Mouse (Mus musculus): Measurements from ENCODE around the gene Dclk1.

The Dclk1 gene

DNA sequence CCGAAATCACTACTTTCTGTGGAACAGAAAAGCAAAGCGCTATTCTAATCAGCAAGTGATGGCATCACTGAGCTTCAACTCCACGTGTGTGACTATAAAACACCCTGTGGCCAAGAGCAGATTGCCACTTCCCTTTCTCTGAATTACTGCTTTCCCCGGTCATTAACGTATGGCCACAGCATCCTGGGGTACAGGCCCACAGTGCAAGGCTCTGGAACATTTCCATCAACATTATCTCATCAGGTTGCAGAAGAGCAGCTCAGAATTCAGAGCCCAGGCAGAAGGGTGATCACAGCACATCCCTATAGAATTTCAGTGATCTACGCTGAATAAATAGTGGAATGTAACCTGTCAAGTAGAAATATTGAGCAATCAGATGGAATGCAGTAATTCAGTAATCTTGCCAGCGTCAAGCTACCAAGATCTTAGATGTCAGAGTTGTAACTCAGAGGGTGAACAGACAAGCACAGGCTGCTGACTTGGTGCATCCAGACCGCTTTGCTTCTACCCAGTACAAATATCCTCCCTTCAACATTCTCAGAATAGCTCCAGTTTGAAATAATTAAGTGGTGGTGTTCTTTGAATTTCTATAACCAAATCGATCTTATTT is 293.5 kb downstream of the Dclk1 start:
- in situ Hi-C loops (cut with MboI; ENCODE audit: low sequenced_read_pairs) = no loop called here

DNA sequence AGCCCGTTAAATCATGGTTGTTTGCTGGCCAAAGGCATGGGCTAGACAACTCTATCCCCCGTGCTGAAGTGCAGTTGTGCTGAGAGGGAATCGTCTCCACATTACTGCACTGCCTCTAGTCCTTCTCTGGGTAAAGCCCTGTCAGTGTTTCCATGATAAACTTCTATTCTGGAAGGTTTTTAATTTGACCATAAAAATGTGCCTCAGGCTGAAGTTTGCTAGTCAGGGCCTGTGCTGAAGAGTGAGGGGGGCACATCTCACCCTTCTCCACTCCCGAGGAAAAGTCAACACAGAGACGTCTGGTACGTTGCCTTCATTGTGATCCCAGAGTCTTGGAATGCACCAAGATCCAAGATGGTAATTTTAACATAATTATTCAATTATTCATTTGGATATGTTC is 294.7 kb downstream of the Dclk1 start:
- in situ Hi-C loops (cut with MboI; ENCODE audit: low sequenced_read_pairs) = no loop called here

DNA sequence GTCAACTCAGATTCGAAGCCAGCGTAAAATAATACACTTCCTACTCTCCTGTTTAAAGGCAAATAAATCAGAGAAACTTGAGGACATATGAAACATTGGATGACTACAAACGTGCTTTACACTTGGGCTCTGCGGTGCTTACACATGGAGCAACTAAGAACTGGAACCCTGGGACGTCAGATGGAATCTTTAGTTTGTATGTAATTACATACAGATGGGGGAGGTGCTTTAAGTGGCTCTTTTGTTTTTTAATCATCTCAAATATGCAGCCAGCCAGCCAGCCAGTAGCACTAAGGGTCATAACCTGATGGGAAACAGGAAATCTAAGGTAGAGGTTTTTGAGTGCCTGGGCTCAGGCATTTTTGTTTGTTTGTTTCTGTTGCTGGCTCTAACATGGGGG is 295.6 kb downstream of the Dclk1 start:
- in situ Hi-C loops (cut with MboI; ENCODE audit: low sequenced_read_pairs) = no loop called here

DNA sequence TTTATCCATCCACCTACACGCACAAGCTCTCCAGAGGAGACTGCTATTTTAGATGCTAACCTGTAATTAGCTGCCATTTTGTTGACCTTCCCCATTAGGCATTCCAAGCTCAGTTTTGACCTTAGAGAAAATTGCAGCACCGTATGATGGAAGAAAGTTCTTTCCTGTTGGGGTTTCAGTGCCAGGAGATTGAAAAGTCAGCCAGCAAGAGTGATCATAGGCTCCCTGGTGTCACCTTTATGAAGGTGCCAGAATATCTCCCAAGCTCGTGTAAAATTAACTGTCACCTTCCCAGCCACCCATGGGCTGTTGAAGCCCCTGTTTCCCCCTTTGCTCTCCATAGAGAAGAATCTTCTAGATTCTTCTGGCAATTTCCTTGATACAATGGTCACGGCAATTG is 297.2 kb downstream of the Dclk1 start:
- in situ Hi-C loops (cut with MboI; ENCODE audit: low sequenced_read_pairs) = no loop called here

DNA sequence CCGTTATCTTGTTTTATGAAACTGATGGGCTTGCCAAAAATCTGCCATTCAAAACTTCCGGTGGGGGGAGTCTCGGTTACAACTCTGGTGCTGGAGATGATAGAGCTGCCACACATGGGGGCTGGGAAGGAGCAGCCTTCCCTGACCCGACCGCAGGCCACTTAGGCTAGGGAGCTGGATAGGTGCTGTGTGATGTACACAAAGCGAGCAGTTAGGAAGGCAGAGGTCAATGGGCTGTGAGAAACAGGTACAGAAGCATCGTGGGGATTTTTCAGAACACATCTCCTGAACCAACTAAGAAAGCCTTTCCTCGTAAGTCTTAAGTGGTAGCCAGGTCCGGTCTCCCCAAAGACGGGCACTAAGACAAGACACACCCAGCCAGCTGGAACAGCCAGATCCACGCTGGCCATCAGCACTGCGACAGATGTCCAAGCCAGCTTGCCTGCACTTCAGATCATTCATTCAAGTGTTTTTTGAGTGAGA is 297.7 kb downstream of the Dclk1 start:
- in situ Hi-C loops (cut with MboI; ENCODE audit: low sequenced_read_pairs) = no loop called here

DNA sequence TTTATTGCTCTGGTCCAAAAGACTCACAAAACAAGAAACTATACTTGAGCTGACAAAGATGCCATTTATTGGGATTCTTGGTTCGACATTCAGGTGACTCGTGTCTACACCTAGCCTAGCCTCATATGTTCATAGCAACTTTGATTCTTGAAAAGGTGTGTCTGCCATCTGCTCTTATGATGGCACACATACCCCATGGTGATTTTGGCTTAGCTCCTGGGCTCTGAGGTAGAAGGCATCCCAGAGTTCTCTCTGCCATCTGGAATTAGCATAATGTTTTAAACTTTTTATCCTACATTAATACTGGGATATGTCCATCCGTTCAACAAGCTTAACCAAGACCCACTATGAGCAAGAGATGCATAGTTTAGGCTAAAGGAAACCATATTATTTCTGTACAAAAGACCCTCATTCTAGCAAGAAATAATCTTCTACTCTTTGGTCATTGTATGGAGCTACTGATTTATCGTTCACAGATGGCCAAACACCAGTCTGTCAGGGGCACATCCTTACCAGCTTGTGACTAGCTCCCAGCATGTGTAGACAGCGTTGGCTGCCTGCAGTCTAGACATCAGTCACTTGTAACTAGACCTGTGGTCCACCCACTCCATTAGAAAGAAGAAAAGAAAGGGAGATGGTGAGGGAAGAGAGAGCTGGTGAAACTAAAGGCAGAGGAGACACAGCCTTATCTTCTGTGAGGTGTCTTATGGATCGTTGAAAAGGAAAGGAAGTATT is 298.4 kb downstream of the Dclk1 start:
- in situ Hi-C loops (cut with MboI; ENCODE audit: low sequenced_read_pairs) = no loop called here

DNA sequence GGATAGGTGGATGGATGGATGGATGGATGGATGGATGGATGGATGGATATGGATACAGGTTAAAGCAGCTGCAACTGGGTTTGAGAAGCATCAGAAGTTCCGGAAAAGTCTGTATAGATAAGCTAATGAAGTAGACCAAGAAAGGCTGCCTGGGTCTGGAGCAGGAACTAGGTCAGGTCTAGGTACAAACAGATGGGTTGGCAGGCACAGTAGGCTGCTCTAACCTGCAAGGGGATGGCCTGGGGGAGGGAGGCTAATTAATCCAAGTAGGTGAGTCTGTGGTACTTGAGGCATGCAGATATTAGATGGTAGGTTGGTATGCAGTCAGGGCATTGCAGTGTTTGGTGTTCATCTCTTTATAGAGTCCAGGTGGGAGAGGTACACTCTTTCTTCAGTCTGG is 299.6 kb downstream of the Dclk1 start:
- in situ Hi-C loops (cut with MboI; ENCODE audit: low sequenced_read_pairs) = no loop called here

DNA sequence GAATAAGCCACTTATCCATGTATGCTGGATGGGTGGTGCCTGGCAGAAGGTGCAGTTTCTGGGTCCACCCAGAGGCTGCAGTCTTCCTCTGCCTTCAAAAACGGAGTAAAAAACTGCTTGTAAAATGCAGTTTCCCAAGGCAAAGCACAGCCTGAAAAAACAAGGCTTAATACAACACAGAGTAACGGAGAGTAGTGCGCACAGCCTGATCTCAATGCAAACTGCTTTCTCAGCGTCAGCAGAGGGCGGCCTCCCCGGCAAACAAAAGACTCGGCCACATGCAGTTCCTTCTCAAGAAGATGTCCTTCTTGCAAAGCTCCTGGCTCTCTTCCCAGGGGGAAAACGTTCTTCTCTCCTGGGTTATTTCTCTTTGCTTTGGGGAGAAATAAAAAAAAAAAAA is 300.1 kb downstream of the Dclk1 start:
- in situ Hi-C loops (cut with MboI; ENCODE audit: low sequenced_read_pairs) = no loop called here

DNA sequence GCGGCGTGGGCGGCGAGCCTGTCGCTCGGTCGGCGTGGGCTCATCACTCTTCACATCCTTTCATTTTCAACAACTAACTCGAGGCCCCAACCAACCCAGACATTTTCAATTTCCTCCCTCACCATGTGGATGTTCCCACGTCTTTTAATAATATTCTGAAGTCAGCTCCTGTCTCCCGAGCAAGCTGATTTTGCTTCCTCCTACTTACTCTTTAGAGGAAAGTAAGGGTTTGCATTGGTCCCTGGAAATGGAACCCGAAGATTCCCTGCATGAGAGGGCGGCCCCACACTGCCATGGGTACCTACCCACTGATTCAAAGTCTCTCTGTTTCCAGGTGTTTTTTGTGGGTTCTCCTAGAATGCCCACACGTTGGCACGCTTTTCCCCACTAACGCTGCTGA is 300.8 kb downstream of the Dclk1 start:
- in situ Hi-C loops (cut with MboI; ENCODE audit: low sequenced_read_pairs) = no loop called here

DNA sequence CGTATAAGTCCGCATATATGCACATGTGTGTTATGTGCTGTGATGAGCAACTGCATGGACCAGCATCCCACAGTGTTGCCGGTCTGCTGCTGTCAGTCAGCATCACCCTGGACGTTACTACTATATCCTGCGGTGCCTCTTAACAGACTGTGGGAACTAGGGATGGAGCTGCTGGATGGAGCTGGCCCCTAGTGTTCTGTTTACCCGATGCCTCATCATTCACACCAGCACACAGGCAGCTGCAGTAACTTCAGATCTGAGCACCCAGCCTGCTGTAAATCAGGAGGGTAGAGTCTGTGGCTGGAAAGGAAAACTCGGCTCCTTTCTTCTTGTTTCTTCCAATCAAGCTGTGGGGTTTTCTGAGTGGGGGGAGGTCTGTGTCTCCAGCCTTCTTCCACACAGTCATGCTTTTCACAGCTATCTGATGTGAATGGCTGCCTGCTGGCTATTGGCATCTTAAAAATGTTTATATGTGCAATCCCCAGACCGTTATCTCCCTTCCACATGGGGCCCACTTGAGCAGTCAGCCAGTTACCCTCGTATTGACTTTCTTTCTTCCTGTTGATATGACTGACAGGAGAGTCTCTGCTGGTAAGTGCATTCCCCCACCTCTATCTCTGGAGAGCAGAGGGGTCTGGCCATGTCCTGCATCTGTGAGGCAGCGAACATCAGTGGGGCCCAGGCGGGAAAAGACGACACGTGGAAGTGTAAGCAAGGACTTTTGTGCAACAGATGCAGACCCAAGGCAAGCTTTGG is 301.9 kb downstream of the Dclk1 start:
- in situ Hi-C loops (cut with MboI; ENCODE audit: low sequenced_read_pairs) = no loop called here

DNA sequence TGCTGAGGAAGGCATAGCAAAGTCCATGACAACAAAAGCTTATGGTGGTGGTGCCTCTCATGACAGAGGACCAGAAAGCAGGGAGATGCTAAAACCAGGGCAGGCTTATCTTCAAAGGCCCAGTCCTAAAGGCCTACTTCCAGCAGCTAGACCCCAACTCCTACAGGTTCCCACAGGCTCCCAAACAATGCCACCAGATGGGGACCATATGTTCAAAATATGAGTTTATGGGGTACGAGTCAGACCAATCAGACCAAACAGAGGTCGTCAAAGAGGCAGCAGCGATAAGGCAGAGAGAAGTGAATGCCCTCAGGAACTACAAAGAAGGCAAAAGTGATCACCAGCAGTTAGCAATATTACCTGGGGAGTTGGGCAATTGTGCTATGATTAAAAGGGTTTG is 303.1 kb downstream of the Dclk1 start:
- in situ Hi-C loops (cut with MboI; ENCODE audit: low sequenced_read_pairs) = no loop called here

DNA sequence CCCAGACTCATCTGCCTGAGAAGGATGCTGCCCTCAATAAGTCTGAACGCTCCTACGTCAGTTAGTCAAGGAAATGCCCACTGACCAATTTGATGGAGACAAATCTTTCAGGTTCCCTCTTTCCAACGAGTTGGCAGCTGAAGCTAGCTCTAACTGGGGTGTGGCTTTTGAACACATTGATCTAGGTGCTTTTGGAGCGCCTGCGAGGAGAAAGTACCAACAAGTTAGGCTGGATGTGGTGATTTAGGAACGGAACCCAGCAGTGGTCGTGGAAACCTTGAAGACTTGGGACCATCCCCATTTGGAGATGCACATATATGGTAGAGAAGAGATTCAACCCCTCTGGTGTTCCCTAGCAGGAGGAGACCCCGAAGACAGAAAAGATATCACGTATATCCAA is 303.8 kb downstream of the Dclk1 start:
- in situ Hi-C loops (cut with MboI; ENCODE audit: low sequenced_read_pairs) = no loop called here

DNA sequence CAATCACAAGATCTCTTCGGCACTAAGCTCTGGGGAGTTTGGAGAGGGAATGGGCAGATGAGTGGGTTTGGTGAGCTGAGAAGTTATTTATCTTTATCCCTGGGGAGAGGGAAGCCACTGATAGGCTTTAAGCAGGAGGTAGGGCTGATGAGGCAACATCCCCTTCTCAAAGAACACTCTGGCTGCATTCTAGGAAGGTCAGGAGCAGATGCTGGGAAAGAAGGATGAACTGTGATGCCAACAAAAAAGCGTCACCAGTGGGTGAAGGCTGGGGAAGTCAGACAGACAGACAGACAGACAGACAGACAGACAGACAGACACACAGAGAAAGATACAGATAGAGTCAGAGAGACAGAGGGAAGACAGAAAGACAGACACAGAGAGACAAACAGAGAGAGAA is 304.9 kb downstream of the Dclk1 start:
- in situ Hi-C loops (cut with MboI; ENCODE audit: low sequenced_read_pairs) = no loop called here

DNA sequence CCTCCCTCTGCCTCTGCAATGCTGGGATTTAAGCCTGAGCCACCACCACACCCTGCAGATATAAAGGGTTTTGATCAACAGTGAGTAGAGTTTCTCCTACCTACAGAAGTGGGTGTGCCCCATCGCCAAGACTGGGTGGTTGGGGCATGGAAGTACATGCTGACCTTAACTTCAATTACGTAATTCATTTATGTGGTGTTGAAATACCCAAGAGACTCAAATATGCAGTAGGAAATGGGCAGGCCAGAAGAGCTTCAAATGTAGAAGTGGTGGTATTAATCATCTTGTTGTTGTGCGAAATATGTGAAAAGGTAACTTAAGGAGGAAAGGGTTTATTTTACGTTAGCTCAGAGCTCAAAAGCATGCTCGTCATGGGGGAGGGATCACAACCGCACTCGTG is 307.2 kb downstream of the Dclk1 start:
- in situ Hi-C loops (cut with MboI; ENCODE audit: low sequenced_read_pairs) = no loop called here

DNA sequence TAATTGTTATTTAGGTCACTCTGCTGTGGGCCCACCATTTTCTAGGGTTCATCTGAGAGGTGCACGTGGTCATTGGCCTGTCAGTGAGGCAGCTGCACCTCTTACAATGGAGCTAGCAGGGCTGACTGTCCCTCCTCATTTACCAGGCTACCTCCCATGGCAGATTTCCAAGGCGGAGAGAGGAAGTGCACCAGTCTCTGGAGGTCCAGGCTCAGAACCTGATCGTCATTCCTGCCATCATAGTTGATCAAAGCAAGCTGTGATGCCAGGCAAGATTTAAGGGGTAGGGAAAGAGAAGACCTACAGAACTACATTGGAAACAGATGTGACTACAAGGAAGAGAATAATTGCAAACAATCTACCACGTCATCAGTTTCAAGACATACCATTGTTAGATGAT is 308.8 kb downstream of the Dclk1 start:
- in situ Hi-C loops (cut with MboI; ENCODE audit: low sequenced_read_pairs) = no loop called here

DNA sequence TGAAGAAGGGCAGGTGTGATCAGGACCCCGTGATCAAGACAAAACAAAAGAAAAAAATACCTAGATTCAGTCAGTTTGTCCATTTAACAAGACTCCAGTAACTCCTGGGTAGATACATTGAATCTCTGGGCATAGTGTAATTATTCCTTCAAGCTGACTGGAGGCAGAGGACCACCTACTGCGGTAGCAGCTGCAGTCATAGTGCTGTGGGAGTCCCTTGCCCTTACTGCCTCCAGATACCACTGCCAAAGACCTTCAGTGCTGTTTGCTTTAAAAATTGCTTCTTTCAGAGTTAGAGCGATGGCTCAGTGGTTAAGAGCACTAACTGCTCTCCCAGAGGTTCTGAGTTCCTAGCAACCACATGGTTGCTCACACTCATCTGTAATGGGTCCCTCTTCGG is 309.7 kb downstream of the Dclk1 start:
- in situ Hi-C loops (cut with MboI; ENCODE audit: low sequenced_read_pairs) = no loop called here

DNA sequence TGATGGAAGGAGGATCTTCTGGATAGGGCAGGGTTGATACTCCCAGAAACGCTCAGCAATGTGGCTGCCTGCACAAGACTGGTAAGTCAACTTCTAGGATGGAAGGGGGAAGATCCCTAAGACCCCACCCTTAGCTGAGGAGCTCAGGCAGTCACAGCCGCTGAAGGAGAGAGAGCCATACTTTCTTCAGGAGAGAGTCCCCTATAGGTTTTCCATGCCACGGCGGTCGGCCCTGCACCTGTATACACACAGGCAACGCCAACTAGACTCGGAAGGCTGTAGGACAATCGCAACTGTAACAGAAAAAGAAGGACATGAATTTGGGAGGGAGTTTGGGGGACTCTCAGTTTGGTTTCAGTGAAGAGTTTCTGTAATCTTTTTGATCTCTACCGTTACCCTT is 310.9 kb downstream of the Dclk1 start:
- in situ Hi-C loops (cut with MboI; ENCODE audit: low sequenced_read_pairs) = no loop called here

DNA sequence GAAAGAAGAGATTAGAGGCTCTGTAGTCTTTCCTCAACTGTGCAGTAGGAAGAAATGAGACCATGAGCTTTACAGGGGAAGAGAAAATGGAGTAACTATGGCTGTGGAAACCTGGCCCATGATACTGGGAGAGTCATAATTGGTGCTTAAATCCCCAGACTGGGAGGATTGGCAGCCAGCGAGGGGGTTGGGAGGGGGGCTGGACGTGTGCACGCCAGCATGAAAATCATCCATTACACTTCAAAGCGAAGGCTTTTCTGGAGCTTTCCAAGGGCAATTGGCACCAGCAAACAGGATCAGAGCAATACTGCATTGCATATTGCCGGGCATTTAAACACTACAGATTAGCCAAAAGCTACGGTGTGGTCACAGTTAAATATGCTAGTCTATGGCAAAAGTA is 313.7 kb downstream of the Dclk1 start:
- in situ Hi-C loops (cut with MboI; ENCODE audit: low sequenced_read_pairs) = no loop called here

DNA sequence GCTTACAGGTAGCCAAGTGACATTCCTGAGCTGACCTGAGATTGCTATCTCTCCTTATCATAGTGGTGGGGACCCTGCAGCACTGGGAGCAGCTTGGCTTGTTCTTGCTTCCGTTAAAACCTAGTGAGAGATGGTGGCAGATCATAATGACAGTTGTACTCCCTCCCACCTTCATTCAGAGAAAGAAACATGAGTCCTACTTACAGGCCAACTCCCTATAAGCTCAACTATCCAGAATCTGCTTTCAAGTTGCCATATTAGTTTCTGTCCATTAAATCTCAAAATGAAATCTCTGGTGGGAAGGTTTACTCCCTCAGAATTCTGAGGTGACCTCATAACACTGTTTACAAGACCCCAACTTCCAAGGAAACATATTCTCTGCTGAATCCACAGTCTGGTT is 316.4 kb downstream of the Dclk1 start:
- in situ Hi-C loops (cut with MboI; ENCODE audit: low sequenced_read_pairs) = no loop called here

DNA sequence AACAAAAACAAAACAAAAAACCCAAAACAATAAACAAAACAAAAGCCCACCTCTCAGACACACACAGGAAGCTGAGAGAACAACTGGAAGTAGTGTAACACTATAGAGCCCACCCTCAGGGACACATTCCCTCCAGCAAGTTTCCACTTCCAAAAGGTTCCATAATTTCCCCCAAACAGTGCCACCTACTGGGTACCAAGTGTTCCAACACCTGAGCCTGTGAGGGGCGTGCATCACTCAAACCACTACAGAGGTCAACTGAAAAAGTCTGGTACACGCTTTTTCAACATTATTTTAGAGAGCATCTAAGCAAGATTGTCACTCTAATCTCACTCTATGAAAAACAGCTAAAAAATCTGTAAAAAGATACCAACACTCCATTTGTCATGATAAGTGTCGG is 325.3 kb downstream of the Dclk1 start:
- in situ Hi-C loops (cut with MboI; ENCODE audit: low sequenced_read_pairs) = no loop called here

DNA sequence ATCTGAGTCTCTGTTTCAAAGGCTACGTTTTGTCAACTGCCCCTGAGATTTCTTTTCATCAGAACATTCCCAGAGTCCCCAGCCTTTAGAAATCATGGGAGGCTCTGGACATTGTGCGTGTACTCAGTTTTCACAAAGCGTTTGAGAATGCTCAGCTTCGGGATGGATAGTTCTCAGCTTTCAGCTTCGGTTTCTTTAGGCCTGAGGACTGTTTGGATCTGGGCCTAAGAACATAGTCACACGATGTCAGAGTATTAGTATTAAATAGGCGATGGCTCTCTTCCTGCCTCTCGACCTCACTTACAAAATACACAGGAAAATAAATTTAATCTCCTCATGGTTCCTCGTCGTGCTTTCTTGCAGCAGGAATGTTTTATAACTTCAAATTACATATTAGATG is 327.4 kb downstream of the Dclk1 start:
- in situ Hi-C loops (cut with MboI; ENCODE audit: low sequenced_read_pairs) = no loop called here

DNA sequence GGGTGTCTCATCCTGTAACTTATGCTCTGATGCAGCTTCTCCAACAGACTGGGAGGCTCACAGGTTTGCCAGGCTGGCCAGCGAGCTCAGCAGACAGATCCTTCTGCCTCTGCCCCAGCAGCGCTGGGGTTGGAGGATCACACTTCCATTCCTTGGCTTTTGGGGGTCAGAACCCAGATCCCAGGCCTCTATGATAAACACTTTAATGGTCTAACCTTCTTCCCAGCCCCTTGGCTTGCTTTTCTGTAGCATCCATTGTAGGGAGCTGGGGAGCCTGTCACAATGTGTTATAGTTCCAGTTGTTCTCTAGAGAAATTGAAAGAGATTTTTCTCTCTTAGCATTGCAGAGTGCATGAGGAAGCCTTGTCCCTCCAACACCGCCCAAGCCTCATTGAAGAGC is 328.9 kb downstream of the Dclk1 start:
- in situ Hi-C loops (cut with MboI; ENCODE audit: low sequenced_read_pairs) = no loop called here
